Mouse (Mus musculus): ENCODE measurements around the gene Zfp810. TPM values are rescaled to one million over a fixed set of nuclear protein-coding genes. Genes with fewer than 3 reads are reported as not detected.

Gene Zfp810
- 17.2 and 17.5 TPM in 2 replicates for polyA plus RNA-seq (2015; fragmentation: Nextera tagmentation; extraction: Ambion mirVana)

DNA sequence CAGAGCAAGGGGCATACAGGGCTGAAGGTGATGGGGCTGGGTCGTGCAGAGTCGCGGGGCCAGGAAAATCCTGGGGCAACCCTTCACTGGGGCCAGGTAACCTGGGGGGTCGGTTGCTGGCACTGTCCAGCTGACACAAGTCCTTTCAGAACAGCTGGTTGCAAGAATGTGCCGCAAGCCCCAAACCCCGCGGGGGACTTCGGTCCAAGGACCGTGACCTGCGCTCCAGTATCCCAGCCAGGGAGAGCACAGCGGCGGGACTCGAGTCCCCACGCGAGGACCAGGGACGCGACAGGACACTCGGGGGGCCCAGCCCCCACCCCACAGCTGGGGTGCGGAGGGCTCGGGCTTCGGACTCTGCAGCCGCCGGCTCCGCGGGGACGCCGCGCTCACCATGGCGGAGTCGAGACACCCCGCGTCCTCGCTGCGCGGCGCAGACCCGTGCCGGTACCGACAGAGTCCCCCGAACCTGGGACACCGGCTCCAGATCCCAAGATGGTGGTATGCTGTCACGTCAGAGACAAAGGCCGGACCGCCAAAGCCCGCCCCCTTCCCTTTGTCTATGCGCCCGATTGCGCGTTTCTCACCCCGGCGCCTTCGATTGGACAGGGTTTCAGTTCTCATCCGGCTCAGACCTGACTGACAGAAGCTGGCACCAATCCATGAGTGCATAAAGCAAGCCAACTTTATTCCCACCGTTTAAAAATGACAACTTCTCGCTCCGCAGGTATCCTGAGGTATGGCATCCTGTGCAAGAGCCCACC, at the start of gene Zfp810:
Gene Zfp810 (minus strand): TSS at position 493 of the 764 bp plus-strand sequence.
- Histone ChIP-seq H3K4me2 (peak within 1 kb of the TSS; percentile 87), H3K27ac (peak within 1 kb of the TSS; percentile 78), H3K9ac (peak within 1 kb of the TSS; percentile 88), H3K27me3 (no peaks in the 10 kb centered on the region), H3K4me1 (peaks cover 10% of the 10 kb centered on the region), H3K9me3 (no peaks in the 10 kb centered on the region), H3K36me3 (peaks cover 26% of the 10 kb centered on the region), H3K4me3 (peak within 1 kb of the TSS; percentile 94)
- peak; percentile 95 for ATAC-seq (ENCODE audit: insufficient number of reproducible peaks, low FRiP score, low TSS enrichment, low read depth)
- WGBS = under 1% methylated on average over 56 of the region's 56 CpGs

DNA sequence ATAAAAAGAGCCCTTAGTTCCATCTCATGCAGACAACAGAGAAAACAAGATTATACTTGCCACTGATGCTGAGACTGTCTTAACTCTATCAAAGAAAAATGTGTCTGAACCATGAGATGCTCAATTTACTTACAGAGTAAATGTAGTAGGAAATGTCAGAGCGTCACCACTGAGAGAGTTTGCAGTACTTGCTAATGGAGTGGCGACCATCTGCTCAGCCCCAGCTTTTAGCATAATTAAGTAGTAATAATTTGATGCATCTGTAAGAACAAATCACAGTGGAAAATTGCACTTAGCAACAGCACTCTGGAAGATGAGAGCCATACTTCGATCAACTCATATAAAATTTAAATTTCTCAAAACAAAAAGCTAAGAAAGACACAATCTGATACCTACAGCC, 48.5 kb upstream of the Zfp810 start:
- WGBS = 87% methylated on average over 3 of the region's 3 CpGs
- H3K36me3 ChIP-seq = peaks cover 64% of the 10 kb centered on the region
- H3K27ac ChIP-seq = no peak overlapping the region
- no peak overlapping the region for H3K9ac ChIP-seq
- no peak overlapping the region for H3K4me3 ChIP-seq
- H3K27me3 ChIP-seq = no peaks in the 10 kb centered on the region
- no peak for ATAC-seq (ENCODE audit: insufficient number of reproducible peaks, low FRiP score, low TSS enrichment, low read depth)
- H3K4me2 ChIP-seq = no peak overlapping the region
- H3K9me3 ChIP-seq = no peaks in the 10 kb centered on the region
- no peaks in the 10 kb centered on the region for H3K4me1 ChIP-seq

DNA sequence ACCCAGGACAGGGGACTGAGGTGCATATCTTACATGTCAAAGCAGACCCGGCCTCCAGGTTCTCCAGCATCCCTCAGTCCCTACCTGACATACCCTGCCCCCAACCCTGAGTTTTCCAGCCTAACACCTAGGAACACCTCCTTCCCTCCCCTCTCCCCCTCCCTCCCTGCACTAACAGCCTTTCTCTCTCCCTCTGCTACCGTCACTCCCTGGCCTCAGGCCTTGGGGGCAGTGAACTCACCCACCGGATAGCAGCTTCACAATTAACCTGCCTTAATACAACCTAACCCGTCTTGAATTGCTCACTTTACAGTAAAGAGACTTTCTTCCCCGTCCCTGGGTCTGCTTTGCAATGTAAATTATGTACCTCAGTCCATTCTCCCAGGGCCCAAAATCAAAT, 46.5 kb upstream of the Zfp810 start:
- Histone ChIP-seq H3K9me3 (no peaks in the 10 kb centered on the region), H3K4me2 (no peak overlapping the region), H3K9ac (no peak overlapping the region), H3K4me3 (no peak overlapping the region), H3K27me3 (no peaks in the 10 kb centered on the region), H3K27ac (no peak overlapping the region), H3K4me1 (no peaks in the 10 kb centered on the region), H3K36me3 (peaks cover 51% of the 10 kb centered on the region)
- WGBS = 67% methylated on average over 5 of the region's 5 CpGs
- no peak for ATAC-seq (ENCODE audit: insufficient number of reproducible peaks, low FRiP score, low TSS enrichment, low read depth)

DNA sequence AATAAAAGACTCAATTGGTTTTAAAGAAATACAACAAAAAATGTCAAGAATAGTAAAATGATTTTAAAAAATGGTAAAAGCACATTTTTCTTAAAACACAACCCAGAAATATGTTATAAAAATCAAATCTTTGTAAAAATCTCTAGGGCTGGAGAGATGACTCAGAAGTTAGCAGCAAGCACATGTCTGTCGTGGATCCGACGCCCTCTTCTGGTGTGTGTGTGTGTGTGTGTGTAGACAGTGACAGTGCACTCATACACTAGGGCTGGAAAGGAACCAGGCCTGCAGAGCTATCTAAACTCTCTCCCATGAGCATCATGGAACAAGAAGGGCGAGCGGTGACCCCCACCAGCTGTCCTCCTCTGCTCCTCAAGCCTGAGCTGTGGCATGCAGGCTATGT, 46.0 kb upstream of the Zfp810 start:
- Histone ChIP-seq H3K27ac (no peak overlapping the region), H3K27me3 (no peaks in the 10 kb centered on the region), H3K4me2 (no peak overlapping the region), H3K36me3 (peaks cover 48% of the 10 kb centered on the region), H3K4me3 (no peak overlapping the region), H3K9me3 (no peaks in the 10 kb centered on the region), H3K4me1 (no peaks in the 10 kb centered on the region), H3K9ac (no peak overlapping the region)
- no peak for ATAC-seq (ENCODE audit: insufficient number of reproducible peaks, low FRiP score, low TSS enrichment, low read depth)
- 89% methylated on average over 5 of the region's 5 CpGs for WGBS

DNA sequence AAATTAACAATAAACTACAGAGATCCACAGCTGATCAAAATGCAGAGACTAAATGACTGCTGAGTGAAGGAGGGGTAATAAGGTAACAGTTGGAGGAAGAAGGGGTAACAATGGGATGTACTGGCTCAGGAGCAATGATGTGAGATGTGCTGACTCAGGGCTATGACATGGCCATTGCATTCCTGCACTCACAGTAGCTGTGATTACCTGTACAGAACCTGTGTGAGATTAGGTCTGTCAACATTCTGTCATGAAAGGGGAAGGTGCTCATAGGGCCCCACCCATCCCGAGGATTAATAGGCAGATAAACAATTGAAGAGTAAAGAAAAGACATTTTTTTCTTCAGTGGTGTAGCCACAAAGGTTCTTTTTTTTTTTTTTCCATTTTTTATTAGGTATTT, 32.9 kb upstream of the Zfp810 start:
- Histone ChIP-seq H3K9ac (no peak overlapping the region), H3K27me3 (no peaks in the 10 kb centered on the region), H3K9me3 (no peaks in the 10 kb centered on the region), H3K4me2 (no peak overlapping the region), H3K36me3 (peaks cover 60% of the 10 kb centered on the region), H3K4me1 (no peaks in the 10 kb centered on the region), H3K27ac (no peak overlapping the region), H3K4me3 (no peak overlapping the region)
- 86% methylated on average over 1 of the region's 1 CpGs for WGBS
- no peak for ATAC-seq (ENCODE audit: insufficient number of reproducible peaks, low FRiP score, low TSS enrichment, low read depth)

DNA sequence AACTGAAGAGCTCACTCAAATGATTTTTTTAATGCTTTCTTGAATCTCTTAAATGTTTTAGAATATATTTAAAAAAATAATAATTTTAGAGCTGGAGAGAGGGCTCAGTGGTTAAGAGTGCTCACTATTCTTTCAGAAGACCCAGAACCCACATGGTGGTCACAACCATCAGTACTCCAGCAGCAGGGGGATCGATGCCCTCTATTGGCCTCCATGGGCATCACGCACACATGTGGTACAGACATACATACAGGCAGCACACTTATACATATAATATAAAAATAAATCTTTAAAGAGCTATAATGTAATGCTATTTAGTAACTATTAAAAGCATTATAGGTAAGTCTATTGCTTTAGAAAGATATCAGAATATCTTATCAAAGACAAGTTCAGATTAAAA, 29.8 kb upstream of the Zfp810 start:
- Histone ChIP-seq H3K4me1 (no peaks in the 10 kb centered on the region), H3K27me3 (no peaks in the 10 kb centered on the region), H3K9ac (no peak overlapping the region), H3K27ac (no peak overlapping the region), H3K4me3 (no peak overlapping the region), H3K9me3 (no peaks in the 10 kb centered on the region), H3K36me3 (peaks cover 63% of the 10 kb centered on the region), H3K4me2 (no peak overlapping the region)
- no peak for ATAC-seq (ENCODE audit: insufficient number of reproducible peaks, low FRiP score, low TSS enrichment, low read depth)
- WGBS = 99% methylated on average over 2 of the region's 2 CpGs

DNA sequence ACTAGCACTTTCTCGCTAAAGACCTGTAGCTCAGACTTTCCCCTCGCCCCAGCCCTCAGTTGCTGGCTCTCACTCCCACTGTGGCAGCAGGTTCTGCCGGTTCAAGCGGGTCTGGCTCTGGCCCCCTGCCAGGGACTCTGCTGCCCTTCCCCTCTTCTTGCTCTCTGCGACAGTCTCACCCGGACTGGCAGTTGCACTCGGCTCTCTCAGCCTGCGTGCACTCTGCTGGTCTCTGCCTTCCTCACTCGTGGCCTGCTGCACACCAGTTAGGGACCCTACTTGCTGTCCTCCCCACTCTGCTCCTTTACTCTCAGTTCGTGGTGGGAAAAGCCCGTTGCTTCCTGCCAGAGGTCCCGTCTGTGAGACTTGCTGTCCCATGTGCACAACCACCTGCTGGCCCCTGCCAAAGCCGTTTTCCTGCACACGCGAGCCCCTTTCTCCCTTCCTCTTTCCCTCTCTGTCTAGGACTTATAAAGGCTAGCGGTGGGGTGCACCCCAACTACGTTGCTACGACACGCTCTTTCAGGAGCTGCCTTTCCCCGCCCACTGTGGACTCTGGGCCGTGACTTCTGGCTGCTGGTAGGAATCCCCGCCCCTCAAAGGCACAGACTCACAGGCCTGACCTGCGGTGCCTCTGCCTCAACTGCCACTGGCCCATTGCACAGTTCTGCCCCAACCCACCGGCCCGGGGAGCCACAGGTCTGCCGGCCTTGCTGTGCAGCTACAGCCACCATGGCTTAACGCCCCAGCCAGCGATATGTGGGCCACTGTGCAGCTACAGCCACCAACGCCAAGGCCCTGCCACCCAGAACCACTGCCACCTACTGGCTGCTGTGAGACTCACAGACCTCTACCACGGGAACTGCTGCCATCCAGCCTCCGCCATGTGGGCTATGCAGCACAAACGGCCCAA, 20.3 kb upstream of the Zfp810 start:
- ATAC-seq (ENCODE audit: insufficient number of reproducible peaks, low FRiP score, low TSS enrichment, low read depth) = peak; percentile 89
- H3K4me1 ChIP-seq = peaks cover 13% of the 10 kb centered on the region
- peak overlapping the region; percentile 55 for H3K9ac ChIP-seq
- H3K27ac ChIP-seq = peak overlapping the region; percentile 84
- peak overlapping the region; percentile 80 for H3K4me2 ChIP-seq
- no peaks in the 10 kb centered on the region for H3K9me3 ChIP-seq
- peaks cover 7% of the 10 kb centered on the region; the same call in 1 of the 2 replicates for H3K36me3 ChIP-seq
- under 1% methylated on average over 32 of the region's 32 CpGs for WGBS
- peak overlapping the region; percentile 58 for H3K4me3 ChIP-seq
- no peaks in the 10 kb centered on the region for H3K27me3 ChIP-seq

DNA sequence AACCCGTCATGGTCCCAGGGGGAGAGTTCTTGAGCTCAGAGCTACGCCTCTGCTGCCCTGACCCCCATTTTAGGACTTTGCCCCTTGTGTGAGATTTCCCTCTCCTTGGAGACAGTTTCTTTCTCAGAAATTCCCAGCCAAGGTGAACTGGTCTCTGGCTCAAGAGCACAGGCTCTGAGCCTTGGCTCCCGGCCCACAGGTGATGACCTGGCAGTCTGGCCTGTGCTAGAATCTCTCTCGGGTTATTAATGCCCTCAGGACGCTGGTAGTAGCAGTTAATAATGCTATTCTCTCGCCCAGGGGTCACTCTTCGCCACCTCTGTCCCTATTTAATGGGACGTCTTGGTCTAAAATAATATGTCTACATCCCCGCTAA, 19.6 kb upstream of the Zfp810 start:
- Histone ChIP-seq H3K36me3 (0 out of 2 replicates have a peak, but pooled peaks cover 3% of the 10 kb centered on the region), H3K9me3 (no peaks in the 10 kb centered on the region), H3K4me3 (peak overlapping the region; percentile 58), H3K27me3 (no peaks in the 10 kb centered on the region), H3K9ac (peak overlapping the region; percentile 55; the same call in 1 of the 2 replicates), H3K4me1 (peaks cover 13% of the 10 kb centered on the region), H3K4me2 (peak overlapping the region; percentile 80), H3K27ac (peak overlapping the region; percentile 84)
- 14% methylated on average over 9 of the region's 9 CpGs for WGBS
- no peak for ATAC-seq (ENCODE audit: insufficient number of reproducible peaks, low FRiP score, low TSS enrichment, low read depth)

DNA sequence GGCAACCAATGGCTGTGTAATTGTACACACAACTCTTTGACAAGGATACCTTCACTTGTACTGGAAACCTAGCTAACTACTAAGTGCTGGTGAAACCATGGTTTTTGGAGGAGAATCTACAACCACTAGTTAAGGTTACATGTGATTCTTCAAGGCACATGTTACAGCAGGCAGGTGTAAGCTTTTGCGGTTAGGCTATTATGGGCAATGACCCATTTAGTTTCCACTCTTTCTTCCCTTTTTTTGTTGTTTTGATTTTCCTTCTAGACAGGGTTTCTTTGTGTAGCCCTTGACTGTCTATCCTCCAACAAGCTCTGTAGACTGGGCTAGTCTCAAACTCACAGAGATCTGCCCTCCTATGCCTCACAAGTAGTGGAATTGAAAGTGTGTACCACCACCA, 17.1 kb upstream of the Zfp810 start:
- Histone ChIP-seq H3K36me3 (no peaks in the 10 kb centered on the region), H3K9ac (no peak overlapping the region), H3K27me3 (no peaks in the 10 kb centered on the region), H3K4me3 (no peak overlapping the region), H3K4me1 (peaks cover 13% of the 10 kb centered on the region), H3K9me3 (no peaks in the 10 kb centered on the region), H3K27ac (no peak overlapping the region), H3K4me2 (no peak overlapping the region)
- ATAC-seq (ENCODE audit: insufficient number of reproducible peaks, low FRiP score, low TSS enrichment, low read depth) = no peak
- WGBS = 94% methylated on average over 1 of the region's 1 CpGs

DNA sequence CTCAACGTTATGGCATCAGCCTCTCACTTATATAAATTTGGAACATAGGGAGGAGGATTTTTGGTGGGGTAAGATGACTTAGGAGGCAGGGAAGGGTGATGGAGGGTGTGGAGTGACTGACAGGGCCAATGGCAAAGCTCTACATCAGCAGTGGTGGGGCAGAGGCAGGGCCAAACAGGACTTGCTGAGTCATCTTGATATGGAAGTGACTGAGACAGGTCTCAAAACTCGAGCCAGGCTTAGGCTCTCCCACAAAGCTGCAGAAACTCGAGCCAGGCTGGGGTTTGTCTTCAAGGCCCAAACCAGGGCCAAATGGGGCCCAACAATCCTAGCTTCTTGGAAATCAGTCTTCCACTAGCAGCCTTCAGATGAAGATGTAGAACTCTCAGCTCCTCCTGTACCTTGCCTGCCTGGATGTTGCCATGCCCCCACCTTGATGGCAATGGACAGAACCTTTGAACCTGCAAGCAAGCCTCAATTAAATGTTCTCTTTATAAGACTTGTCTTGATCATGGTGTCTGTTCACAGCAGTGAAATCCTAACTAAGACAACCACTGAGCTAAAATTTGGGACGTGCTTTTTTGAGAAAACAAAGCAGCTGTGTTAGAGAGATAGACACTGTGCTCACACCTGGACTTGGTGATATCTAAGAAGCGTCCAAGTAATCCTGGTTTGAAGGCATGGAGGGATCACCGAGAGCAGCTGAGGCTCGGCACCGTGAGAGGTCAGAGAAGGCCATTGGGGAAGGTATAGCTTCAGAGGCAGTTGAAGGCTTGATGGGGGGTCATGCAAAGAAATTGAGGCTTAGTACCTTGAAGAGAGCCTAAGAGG, 15.1 kb upstream of the Zfp810 start:
- no peak overlapping the region for H3K27ac ChIP-seq

DNA sequence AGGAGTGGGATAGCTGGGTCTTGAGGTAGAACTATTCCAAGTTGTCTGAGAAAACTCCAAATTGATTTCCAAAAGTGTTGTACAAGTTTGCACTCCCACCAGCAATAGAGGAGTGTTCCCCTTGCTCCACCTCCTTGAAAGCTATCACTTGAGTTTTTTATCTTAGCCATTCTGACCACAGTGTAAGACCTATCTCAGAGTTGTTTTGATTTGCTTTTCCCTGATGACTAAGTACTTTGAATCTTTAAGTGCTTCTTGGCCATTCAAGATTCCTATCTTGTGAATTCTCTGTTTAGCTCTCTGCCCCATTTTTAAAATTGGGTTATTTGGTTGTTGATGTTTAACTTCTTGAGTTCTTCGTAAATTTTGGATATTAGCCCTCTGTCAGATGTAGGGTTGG, 11.7 kb upstream of the Zfp810 start:
- 95% methylated on average over 1 of the region's 1 CpGs for WGBS
- no peaks in the 10 kb centered on the region for H3K4me1 ChIP-seq
- peaks cover 6% of the 10 kb centered on the region; the same call in 1 of the 2 replicates for H3K9me3 ChIP-seq
- no peaks in the 10 kb centered on the region for H3K27me3 ChIP-seq
- no peak overlapping the region for H3K27ac ChIP-seq
- no peak overlapping the region for H3K9ac ChIP-seq
- H3K4me3 ChIP-seq = no peak overlapping the region
- no peak overlapping the region for H3K4me2 ChIP-seq
- ATAC-seq (ENCODE audit: insufficient number of reproducible peaks, low FRiP score, low TSS enrichment, low read depth) = no peak
- no peaks in the 10 kb centered on the region for H3K36me3 ChIP-seq

More for the DNA sequence above, 15.1 kb upstream of the Zfp810 start:
- H3K4me3 ChIP-seq = no peak overlapping the region
- H3K4me2 ChIP-seq = no peak overlapping the region
- no peaks in the 10 kb centered on the region for H3K36me3 ChIP-seq
- H3K9ac ChIP-seq = no peak overlapping the region
- H3K4me1 ChIP-seq = peaks cover 8% of the 10 kb centered on the region
- WGBS = 71% methylated on average over 8 of the region's 8 CpGs
- H3K27me3 ChIP-seq = no peaks in the 10 kb centered on the region
- no peaks in the 10 kb centered on the region for H3K9me3 ChIP-seq
- ATAC-seq (ENCODE audit: insufficient number of reproducible peaks, low FRiP score, low TSS enrichment, low read depth) = no peak

All from limb, embryonic 15.5 days (tissue).